Mouse (Mus musculus): ENCODE measurements at regions not wholly inside any gene's neighbourhood (a gene's known extent, or its start where the extent isn't known, plus 50 kb on each side); places are given as distances from the start of the nearest gene placed in this dataset.

- DNase-seq (ENCODE audit: low spot score): no peak
These were observed 279.6 kb downstream of the Maf start for GRCm38 (mm10) chr8:115428022-115428421.

GRCm38 (mm10) chr8:115427490-115427889, 280.1 kb downstream of the Maf start:
- DNase-seq (ENCODE audit: low spot score): no peak

DNA sequence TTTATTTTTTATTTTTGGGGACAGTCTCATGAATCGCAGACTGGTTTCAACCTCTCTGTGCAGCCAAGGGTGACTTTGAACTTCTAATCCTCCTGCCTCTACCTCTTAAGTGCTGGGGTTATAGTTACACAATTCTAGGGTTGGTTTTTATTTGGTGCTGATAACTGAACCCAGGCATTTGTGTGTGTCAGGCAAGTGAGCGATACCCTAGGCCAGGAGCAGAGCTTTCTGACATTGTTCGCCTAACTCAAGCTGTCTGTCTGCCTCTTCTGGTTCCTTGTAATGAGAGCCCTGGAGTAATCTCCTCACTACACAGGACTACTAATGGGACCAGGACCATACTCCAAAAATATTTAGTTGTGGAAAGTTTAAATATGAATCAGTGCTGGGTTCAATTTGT, 281.1 kb downstream of the Maf start:
- no peak for DNase-seq (ENCODE audit: low spot score)

GRCm38 (mm10) chr8:115425360-115425759, 282.2 kb downstream of the Maf start:
- DNase-seq (ENCODE audit: low spot score): peak; percentile 61

DNA sequence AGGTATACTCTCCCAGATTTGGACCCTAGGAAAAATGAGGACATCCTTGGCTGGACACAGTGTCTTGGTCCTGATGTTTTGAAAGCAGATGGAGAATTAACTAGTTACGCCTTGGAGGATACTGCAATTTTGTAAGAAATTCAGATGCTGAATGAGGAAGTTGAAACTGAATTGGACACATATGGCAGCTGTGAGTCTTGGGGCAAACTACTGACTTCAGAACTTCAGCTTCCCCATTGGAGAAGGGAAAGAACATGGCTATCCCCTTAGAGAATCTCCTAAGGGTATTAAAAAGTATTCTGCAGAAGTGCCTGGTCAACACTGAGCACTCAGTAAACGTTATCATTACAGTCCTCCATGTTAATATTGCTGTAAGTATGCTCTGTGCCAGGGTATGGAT, 283.9 kb downstream of the Maf start:
- DNase-seq (ENCODE audit: low spot score): no peak

DNA sequence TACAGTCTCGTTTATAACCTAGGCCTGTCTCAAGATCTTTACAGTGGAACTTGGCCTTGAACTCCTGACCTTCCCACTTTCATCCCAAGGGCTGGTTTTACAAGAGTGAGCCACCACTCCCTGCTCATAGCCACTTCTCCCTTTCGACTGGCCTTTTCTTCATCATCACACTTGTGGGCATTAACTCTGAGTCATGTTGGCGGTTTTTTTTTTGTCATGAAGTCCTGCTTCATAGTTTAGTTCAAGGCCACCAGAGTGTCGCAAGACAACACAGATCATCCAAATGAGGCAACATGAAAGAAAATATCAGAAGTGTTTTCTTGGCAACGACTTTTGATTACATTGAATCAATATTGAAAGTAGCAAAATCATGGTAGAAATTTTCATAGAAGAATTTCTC, 284.5 kb downstream of the Maf start:
- DNase-seq (ENCODE audit: low spot score): no peak

DNA sequence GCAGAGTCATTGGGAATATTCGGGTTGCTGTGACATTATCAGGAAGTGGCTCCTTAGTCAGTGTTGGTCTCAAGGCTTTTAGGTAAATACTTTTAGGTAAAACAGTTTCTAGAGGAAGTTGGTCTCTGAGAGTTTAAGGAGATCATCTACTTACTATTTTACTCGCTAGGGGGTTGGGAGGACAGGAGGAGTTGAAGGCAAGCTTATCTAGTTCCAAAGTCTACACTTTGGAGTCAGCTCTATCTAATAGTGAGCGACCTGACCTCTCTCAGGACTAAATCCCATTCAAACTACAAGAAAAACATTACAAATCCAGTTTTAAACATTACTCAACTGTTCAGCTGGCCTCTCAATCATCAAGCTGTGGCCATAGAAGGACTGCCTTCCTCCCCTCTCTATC, 287.1 kb downstream of the Maf start:
- no peak for DNase-seq (ENCODE audit: low spot score)

DNA sequence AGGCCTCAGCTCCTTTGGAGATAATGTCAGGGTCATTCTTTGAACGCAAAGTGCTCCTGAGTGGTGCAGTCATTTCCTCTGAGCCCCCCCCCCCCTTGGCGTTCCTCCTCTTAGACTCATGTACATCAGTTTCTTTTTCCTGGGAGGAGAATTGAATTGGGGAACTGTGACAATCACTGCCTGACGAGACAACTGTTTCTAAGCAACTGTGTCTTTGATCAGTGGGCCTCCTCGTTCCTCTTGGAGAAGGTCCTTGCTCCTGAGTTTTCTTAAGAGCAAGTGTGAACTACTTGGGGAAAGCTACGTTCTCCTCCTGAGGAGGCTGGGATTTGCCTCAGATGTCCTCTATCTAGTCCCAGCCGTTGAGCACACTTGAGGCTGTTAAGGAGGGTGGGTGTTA, 287.5 kb downstream of the Maf start:
- no peak for DNase-seq (ENCODE audit: low spot score)

DNA sequence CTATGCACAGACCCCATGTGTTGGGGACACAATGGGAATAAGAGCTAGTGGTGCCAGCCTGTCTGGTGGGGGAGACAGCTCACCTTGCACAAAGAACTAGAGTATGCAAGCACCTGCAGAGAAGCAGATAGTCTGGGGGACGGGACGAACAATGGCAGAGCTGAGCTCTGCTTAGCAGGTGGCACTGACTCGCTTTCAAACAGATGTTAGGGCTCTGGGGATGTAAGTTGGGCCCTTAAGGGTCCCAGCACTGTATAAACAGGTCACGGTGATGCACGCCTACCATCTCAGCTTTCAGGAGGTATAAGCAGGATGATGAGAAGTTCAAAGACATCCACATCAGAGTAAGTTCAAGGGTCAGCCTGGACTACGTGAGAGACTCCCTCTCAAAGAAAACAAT, 289.5 kb downstream of the Maf start:
- no peak for DNase-seq (ENCODE audit: low spot score)

DNA sequence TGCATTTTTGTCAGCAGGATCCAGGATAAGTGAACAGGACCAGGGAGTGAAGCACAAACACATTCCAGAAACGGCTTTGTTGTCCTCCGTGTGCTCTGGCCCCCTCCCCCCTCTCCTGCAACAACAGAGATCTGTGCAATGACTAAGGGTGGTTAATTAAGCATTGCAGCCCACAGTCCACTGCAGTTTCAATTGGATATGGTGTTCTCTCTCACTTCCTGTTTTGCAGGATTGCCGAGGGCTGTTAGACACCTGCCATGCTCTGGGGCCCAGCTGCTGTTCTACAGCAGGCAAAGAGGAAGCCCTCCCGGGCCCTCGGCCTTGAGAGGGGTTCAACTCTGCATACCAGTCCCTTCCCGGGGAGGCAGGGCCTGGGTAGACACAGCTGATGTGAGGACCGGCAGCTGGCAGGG, 293.5 kb downstream of the Maf start:
- DNase-seq (ENCODE audit: low spot score): peak; percentile 50

DNA sequence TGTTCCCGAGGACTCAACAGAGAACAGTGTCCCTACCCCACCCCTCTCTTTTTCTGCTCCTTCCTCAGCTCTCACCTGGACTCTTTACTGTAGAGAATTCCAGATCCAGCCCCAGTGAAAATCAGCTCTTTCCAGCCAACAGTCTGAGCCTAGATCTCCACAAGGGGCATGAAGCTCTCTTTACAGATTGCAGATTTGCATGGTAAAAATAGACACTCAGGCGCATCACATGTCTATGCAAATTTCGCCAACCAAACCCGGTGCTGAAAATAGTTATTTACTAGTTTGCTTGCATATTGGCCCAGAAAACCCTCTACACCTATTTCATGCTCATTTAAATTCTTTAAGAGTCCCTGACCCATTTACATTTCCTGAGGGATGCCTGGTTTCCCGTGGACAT, 295.8 kb downstream of the Maf start:
- no peak for DNase-seq (ENCODE audit: low spot score)

- DNase-seq (ENCODE audit: low spot score): no peak
These were observed 296.5 kb downstream of the Maf start for GRCm38 (mm10) chr8:115411061-115411460.

- no peak for DNase-seq (ENCODE audit: low spot score)
These were observed 297.4 kb downstream of the Maf start for GRCm38 (mm10) chr8:115410191-115410590.

- DNase-seq (ENCODE audit: low spot score): no peak
These were observed 300.1 kb downstream of the Maf start for GRCm38 (mm10) chr8:115407535-115407934.

DNA sequence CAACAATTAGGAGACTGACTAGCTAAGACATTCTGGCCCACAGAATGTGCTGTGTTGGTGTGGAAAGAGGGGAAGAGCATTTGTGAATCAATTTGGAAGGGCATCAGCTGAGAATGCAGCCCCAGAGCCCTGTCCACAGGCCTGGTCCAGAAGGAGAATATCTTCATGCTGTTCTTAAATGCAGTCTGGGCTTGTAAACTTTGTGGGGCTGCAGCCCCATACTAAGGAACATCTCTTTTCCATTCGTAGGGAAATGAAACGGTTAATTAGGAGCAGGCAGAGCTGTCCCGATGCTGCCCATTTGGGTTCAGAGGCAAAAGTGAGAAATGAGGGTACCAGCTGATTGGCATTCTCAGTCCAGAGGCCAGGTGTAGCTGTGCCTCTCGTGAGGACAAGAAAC, 304.0 kb downstream of the Maf start:
- DNase-seq (ENCODE audit: low spot score): no peak

DNA sequence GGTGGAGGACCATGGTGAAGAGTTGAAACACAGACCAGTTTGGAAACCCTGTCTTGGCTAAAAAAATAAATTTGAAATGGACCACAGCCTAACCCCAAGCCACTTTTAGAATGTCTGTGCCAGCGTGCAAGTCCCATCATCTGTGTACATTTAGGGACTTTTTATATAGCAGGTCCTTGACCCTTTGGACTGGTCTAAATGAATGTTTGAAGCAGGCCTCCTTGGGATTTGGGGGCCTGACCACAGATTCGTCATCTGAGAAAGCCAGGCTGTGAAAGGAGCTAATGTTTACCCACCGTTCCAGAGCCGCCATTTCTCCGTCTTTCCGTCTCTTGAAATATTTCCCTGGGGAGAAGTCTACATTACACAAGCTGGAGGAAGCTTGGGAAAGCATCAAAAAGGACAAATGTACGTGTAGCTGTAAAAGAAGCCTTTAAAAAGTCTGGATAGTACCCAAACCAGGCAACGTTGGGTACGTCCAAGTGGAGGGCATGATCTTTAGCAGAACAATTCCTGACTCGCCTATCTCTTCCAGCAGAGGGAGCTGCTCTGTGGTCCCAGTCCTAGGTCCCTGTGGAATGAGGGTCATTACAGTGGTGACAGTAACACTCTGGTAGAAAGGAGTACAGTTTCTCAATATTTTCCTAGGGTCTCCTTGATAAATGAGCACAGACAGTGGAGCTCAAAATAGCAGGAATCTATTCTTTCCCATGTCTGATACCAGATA, 305.0 kb downstream of the Maf start:
- peak; percentile 71 for DNase-seq (ENCODE audit: low spot score)

All from retina, embryonic 14.5 days (tissue).